Mouse (Mus musculus) C2C12 (cell line): Measurements from ENCODE around the gene Ago3. TPM values are rescaled to one million over a fixed set of nuclear protein-coding genes. Genes with fewer than 3 reads are reported as not detected.

ENCODE experiments used
- H3K27me3 ChIP-seq: one replicate; pipeline ENCODE4 v1.6.1; 2011; ENCODE audit not compliant: control insufficient read depth, insufficient read depth, insufficient read length
- H3K36me3 ChIP-seq: one replicate; pipeline ENCODE4 v1.6.1; 2011; ENCODE audit not compliant: control insufficient read depth, insufficient read depth
- H3K4me3 ChIP-seq: one replicate; pipeline ENCODE4 v1.5.1; 2011; ENCODE audit warnings: mild to moderate bottlenecking, control low read depth; ENCODE audit not compliant: poor library complexity, insufficient read depth, severe bottlenecking
- H3K79me2 ChIP-seq: one replicate; pipeline ENCODE4 v1.6.1; 2011; ENCODE audit not compliant: control insufficient read depth, insufficient read depth
- H3K79me3 ChIP-seq: one replicate; pipeline ENCODE4 v1.6.1; 2011; ENCODE audit warnings: low read depth, control low read depth
- H3ac ChIP-seq: one replicate; pipeline ENCODE3; 2011; ENCODE audit warnings: low read depth; ENCODE audit not compliant: control insufficient read depth, insufficient read length
- CEBPB ChIP-seq: IDR thresholded peaks from one replicate; pipeline ENCODE4 v1.6.1; 2011; ENCODE audit warnings: low read depth, mild to moderate bottlenecking, control low read depth, moderate library complexity
- CTCF ChIP-seq: IDR thresholded peaks from one replicate; pipeline ENCODE4 v1.5.1; 2011; ENCODE audit not compliant: control insufficient read depth, insufficient read depth, insufficient read length
- FOSL1 ChIP-seq: IDR thresholded peaks from one replicate; pipeline ENCODE4 v1.8.0; 2011; ENCODE audit warnings: mild to moderate bottlenecking, low read length; ENCODE audit not compliant: poor library complexity, insufficient read depth, severe bottlenecking
- MAX ChIP-seq: IDR thresholded peaks from one replicate; pipeline ENCODE4 v1.6.1; 2011; ENCODE audit warnings: mild to moderate bottlenecking, control low read depth
- MYOD1 ChIP-seq: IDR thresholded peaks from one replicate; pipeline ENCODE4 v1.6.1; 2011; ENCODE audit warnings: low read depth; ENCODE audit not compliant: control insufficient read depth, insufficient read length
- MYOG ChIP-seq: IDR thresholded peaks from one replicate; pipeline ENCODE4 v1.6.1; 2011; ENCODE audit not compliant: control insufficient read depth, insufficient read length; ENCODE audit errors: extremely low read depth
- USF1 ChIP-seq: IDR thresholded peaks from one replicate; pipeline ENCODE4 v1.6.1; 2011; ENCODE audit warnings: low read depth, mild to moderate bottlenecking, control low read depth, moderate library complexity
- polyA plus RNA-seq: library from polyadenylated mRNA; unstranded; fragments of >200 nt; fragmentation: generic; extraction: Trizol; gene quantifications from one replicate; pipeline ENCODE4 v1.2.1, GENCODE M21; 2012; ENCODE audit warnings: missing spikeins

Gene Ago3
- polyA plus RNA-seq, 1 experiment, result 5.2 TPM

DNA sequence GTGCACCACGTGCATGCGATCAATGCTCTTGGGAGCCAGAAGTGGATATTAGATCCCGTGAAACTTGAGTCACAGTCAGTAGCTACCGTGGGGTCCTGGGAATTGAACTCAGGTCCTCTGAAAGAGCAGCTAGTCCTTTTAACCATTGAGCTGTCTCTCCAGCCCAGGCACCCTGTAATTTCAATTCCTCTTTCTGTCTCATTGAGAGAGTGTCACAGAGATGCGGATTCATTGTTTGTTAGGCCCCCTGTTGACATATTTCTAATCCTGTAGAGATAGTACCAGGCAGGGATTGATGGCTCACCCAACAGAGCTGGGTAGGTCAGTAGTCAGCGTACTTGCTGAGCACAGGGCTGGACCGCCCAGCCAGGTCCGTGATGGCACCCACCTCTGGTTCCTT, 139.0 kb downstream of the Ago3 start:
- TF ChIP-seq FOSL1, result no peak
- no peak for TF ChIP-seq MYOG
- TF ChIP-seq USF1, result no peak
- no peak for TF ChIP-seq CEBPB
- TF ChIP-seq CTCF, result no peak
- no peak for TF ChIP-seq MAX
- no peak for TF ChIP-seq MYOD1
- no peaks in the 10 kb centered on the region for H3K79me3 ChIP-seq
- no peaks in the 10 kb centered on the region for H3K79me2 ChIP-seq
- peaks cover 23% of the 10 kb centered on the region for H3K27me3 ChIP-seq
- no peaks in the 10 kb centered on the region for H3K36me3 ChIP-seq
- H3ac ChIP-seq, result no peak overlapping the region
- H3K4me3 ChIP-seq, result no peak overlapping the region

GRCm38 (mm10) chr4:126288085-126288666, 141.2 kb downstream of the Ago3 start:
- H3K79me2 ChIP-seq, result no peaks in the 10 kb centered on the region
- H3K79me3 ChIP-seq, result no peaks in the 10 kb centered on the region
- no peaks in the 10 kb centered on the region for H3K36me3 ChIP-seq
- peaks cover 23% of the 10 kb centered on the region for H3K27me3 ChIP-seq
- no peak for TF ChIP-seq USF1
- TF ChIP-seq MAX, result no peak
- no peak for TF ChIP-seq CTCF
- TF ChIP-seq CEBPB, result no peak
- TF ChIP-seq MYOG, result no peak
- no peak for TF ChIP-seq MYOD1
- no peak for TF ChIP-seq FOSL1
- H3K4me3 ChIP-seq, result no peak overlapping the region
- no peak overlapping the region for H3ac ChIP-seq

DNA sequence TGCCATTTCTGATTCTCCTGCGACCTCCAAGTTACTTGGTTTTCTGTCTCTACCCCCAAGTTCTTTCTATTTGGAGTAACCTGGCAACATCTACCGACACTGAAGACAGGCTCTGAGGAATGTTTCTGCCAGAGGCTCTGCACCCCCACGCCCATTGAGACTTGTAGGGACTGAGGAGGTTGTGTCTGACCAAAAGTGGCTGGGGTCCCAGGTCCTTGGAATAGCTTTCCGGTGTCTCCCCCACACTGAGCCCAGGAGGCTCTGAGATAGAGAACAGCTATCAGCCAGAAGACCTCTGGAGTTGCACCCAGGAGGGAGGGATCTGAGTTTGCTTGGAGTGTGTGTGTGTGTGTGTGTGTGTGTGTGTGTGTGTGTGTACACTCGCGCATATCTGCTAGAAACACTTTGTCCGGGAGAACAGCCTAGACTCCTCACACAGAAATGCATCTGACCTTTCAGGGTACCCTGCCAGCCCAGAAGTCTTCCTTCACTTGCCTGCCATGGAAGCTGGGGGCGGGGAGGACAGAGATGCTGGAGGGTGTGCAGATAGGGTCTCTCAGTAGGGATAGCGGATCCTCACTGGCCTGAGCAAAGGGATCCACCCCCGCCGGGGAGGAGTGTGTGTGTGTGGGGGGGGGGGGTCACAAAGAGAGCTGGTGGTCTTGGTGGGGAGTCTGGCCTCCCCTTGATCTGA, 141.9 kb downstream of the Ago3 start:
- Histone ChIP-seq H3K36me3 (no peaks in the 10 kb centered on the region), H3K79me2 (no peaks in the 10 kb centered on the region), H3K4me3 (no peak overlapping the region), H3ac (no peak overlapping the region), H3K27me3 (peaks cover 23% of the 10 kb centered on the region), H3K79me3 (no peaks in the 10 kb centered on the region)
- TF ChIP-seq FOSL1, result no peak
- no peak for TF ChIP-seq USF1
- no peak for TF ChIP-seq CEBPB
- TF ChIP-seq MAX, result no peak
- TF ChIP-seq CTCF, result no peak
- no peak for TF ChIP-seq MYOG
- no peak for TF ChIP-seq MYOD1

GRCm38 (mm10) chr4:126286492-126286891, 142.9 kb downstream of the Ago3 start, which contains the start of gene Col8a2:
TSS of gene Col8a2 (plus strand) at chr4:126286793.
- no peak within 1 kb of the TSS for H3K4me3 ChIP-seq
- H3K36me3 ChIP-seq, result no peaks in the 10 kb centered on the region
- peaks cover 23% of the 10 kb centered on the region for H3K27me3 ChIP-seq
- H3K79me2 ChIP-seq, result no peaks in the 10 kb centered on the region
- TF ChIP-seq CEBPB (no peak), FOSL1 (no peak), MYOG (no peak), CTCF (no peak), MYOD1 (no peak), MAX (no peak), USF1 (no peak)
- H3K79me3 ChIP-seq, result no peaks in the 10 kb centered on the region
- peak within 1 kb of the TSS; percentile 25 for H3ac ChIP-seq

DNA sequence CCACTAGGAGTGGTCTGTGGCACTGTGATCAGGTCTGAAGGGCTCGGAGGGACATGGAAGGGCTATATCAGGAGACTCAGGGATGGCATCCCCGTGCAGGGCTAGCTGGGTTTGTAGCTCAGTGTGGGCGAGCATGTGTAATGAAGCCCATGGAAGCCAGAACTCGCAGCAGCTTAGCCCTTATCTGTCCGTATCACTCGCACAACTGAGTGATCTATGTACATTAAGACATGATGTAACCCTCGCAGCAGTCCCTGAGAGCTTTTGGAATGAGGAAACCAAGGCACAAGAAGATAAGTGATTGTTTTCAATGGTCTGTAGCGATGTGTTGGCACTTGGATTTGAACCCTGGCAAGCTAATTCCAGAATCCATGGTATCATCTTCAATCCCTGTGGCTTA, 145.8 kb downstream of the Ago3 start:
- peaks cover 23% of the 10 kb centered on the region for H3K27me3 ChIP-seq
- H3K79me2 ChIP-seq, result no peaks in the 10 kb centered on the region
- H3K4me3 ChIP-seq, result no peak overlapping the region
- H3K79me3 ChIP-seq, result no peaks in the 10 kb centered on the region
- H3K36me3 ChIP-seq, result no peaks in the 10 kb centered on the region
- TF ChIP-seq CTCF (no peak), USF1 (no peak), FOSL1 (no peak), MYOD1 (no peak), MYOG (no peak), MAX (no peak), CEBPB (no peak)
- no peak overlapping the region for H3ac ChIP-seq

- TF ChIP-seq MYOD1 (no peak), USF1 (no peak), CEBPB (no peak), MAX (no peak), MYOG (no peak), CTCF (no peak)
- Histone ChIP-seq H3K79me3 (no peaks in the 10 kb centered on the region), H3K27me3 (peaks cover 10% of the 10 kb centered on the region), H3K4me3 (no peak overlapping the region), H3ac (no peak overlapping the region), H3K79me2 (no peaks in the 10 kb centered on the region), H3K36me3 (no peaks in the 10 kb centered on the region)
Measured at GRCm38 (mm10) chr4:126281706-126282105, 147.7 kb downstream of the Ago3 start.

Other genes starting within 250 kb of the Ago3 start
- gene Thrap3, start 226.8 kb downstream of the Ago3 start, polyA plus RNA-seq, result 85.7 TPM
- gene Map7d1, start 173.2 kb downstream of the Ago3 start, polyA plus RNA-seq, result 130 TPM
- 110 TPM for gene Trappc3, start 167.2 kb downstream of the Ago3 start, polyA plus RNA-seq
- 0.62 TPM for gene Col8a2, start 142.8 kb downstream of the Ago3 start, polyA plus RNA-seq
- gene Adprhl2, start 107.9 kb downstream of the Ago3 start, polyA plus RNA-seq, result 46.2 TPM
- 0.40 TPM for gene Tekt2, start 103.9 kb downstream of the Ago3 start, polyA plus RNA-seq
- gene Ago1, start 39.0 kb upstream of the Ago3 start, polyA plus RNA-seq, result 9.2 TPM
- 0.01 TPM for gene Ago4, start 103.9 kb upstream of the Ago3 start, polyA plus RNA-seq
- 11.4 TPM for gene Clspn, start 127.4 kb upstream of the Ago3 start, polyA plus RNA-seq
- gene 5730409E04Rik, start 180.3 kb upstream of the Ago3 start, polyA plus RNA-seq, result 2.4 TPM
- 243 TPM for gene Psmb2, start 248.1 kb upstream of the Ago3 start, polyA plus RNA-seq